Mouse (Mus musculus) kidney, postnatal 25 days (tissue): Measurements from ENCODE around the gene Tbc1d1.
A peak's percentile ranks its signal among the peaks of the same experiment; 100 is the strongest.

Experiments used
- DNase-seq, 2 experiments: peaks; one replicate each; pipeline ENCODE4 v3.0.0; 2021; ENCODE audit warnings: mixed read lengths in 2 of 2

Gene Tbc1d1

GRCm38 (mm10) chr5:64238894-64239652 is 83.0 kb downstream of the Tbc1d1 start:
- no peak for DNase-seq

DNA sequence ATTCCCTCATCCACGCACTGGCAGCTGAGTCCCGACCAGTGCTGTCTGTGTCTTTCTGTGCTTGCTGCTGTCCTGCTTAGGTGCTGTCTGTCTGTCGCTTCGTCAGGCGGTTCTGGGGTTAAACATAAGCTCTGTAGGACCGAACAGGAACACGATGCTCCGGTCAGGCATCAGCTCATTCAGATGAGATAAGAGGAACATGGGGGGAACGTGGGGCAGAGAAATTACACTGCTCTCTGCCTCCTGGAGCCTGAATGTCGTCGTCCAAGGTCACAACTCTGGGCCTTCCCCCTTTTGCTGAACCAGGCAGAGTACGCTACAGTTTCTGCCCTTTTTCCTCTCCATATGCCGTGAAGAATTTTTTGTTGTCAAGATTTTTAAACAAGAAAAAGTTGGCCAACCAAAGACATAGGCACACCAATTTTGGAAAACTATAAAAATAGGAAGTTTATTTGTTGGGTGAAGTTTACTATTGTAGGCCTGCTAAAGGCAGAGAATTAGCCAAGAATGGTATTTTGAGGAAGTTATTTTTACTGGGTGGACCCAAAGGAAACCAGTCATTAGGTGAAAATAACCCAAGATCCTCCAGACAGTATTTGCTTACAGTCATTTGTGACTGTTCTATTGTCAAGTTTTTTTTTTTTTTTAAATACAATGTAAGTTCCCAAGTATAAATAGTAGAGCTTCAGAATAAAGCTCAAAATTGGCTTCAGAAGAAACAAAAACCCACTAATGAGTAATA is 85.0 kb downstream of the Tbc1d1 start:
- peak in 1 of 2 experiments; percentile 69 for DNase-seq

DNA sequence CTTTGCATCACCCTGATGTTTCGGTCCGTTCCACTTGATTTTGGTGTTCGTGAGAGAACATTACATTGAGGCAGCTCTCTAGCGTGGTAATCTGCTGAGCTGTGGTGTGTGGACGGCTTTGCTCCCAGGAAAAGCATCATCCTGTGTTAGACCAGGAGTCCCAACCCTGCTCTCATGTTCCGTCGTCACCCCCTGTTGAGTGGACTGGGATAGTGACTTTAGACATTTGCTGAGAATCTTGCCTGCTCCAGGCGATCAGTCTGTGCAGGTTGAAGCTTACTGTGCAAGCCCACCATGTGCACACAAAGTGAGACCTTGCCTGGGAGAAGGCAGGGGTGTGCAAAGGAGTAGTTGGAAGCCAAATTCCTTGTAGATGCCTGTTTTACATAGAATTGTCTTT is 85.8 kb downstream of the Tbc1d1 start:
- no peak for DNase-seq

GRCm38 (mm10) chr5:64242795-64243455 is 86.8 kb downstream of the Tbc1d1 start:
- DNase-seq: no peak

- no peak for DNase-seq
These were observed 87.6 kb downstream of the Tbc1d1 start for GRCm38 (mm10) chr5:64243666-64244065.

DNA sequence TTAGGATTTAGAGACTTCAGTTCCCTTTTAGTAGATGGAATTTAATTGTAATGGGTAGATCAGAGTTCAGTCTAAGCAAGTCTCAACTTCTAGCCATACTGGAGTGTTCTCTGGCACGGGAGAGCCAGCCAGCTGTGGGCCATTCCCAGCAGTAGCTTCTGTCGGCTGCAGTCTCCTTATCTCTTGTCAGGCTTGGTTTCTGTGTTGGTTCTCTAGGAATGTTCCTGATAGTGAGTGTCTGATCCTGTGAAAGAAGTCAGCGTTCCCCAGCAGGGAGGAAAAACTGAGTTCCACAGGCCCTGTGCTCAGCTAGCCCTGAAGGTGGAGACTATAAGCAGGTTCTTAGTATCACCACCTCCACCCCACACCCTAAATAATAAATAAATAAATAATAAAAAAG is 88.2 kb downstream of the Tbc1d1 start:
- DNase-seq: no peak

- DNase-seq: no peak
These were observed 88.6 kb downstream of the Tbc1d1 start for GRCm38 (mm10) chr5:64244745-64245144.

- peak; percentile 68 to 84 for DNase-seq
These were observed 95.3 kb downstream of the Tbc1d1 start for GRCm38 (mm10) chr5:64251435-64251834.

- DNase-seq: no peak
These were observed 98.2 kb downstream of the Tbc1d1 start for GRCm38 (mm10) chr5:64254278-64254677.

DNA sequence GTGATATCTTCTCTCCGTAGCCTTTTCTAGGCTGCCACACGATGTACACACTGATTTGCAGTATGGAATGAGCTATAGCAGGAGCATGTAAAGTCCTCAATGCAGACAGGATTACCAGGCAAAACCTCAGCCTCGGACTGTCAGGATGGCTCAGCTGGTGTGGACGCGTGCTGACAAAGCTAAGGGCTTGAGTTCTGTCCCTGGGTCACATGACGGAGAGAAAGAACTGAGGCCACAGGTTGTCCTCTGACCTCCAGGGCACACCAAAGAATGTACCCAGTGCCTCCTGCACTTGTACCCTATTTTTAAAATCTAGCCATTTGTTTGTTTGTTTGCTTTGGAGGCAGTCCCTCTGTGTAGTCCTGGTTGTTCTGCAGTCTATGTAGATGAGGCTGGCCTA is 98.9 kb downstream of the Tbc1d1 start:
- peak; percentile 68 to 84 for DNase-seq

DNA sequence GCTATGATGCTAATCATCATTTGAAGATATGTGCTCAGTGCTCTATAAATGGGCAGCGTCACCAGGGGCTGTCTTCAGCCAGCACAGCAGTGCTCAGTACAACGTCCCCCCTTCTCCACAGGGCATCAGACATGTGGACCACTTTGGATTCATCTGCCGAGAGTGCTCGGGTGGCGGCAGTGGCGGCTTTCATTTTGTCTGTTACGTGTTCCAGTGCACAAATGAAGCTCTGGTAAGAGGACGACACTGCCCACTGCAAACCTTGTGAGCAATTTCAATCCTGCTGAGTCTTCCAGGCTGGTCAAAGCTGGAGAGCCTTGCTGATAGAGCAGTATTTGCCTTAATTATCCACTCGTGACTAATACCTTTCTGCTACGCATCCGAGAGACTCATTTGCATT is 107.2 kb downstream of the Tbc1d1 start:
- DNase-seq: no peak

DNA sequence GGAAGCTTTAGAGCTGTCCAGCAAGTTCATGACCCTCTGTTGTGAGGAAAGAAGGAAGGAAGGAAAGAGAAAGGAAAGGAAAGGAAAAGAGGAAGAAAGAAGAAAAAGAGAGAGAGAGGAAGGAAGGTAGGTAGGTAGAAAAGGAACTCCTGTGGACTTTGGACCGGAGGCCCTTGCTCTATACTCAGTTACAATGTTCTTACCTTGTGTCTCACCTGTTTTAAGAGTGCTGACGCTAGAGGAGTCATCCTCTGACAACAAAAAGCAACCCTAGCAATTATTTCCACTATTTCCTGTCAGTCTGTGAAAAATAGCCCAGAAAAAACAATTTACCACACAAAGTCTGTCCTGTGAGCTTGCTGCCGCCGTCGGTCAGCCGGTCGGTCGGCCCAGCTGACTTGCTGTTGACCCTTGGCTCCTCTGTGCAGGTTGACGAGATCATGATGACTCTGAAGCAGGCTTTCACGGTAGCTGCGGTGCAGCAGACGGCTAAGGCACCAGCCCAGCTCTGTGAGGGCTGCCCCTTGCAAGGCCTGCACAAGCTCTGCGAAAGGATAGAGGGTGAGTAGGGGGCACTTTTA is 107.9 kb downstream of the Tbc1d1 start:
- DNase-seq: peak; percentile 59 to 86

- peak; percentile 69 to 89 for DNase-seq
These were observed 109.0 kb downstream of the Tbc1d1 start for GRCm38 (mm10) chr5:64265145-64265544.

GRCm38 (mm10) chr5:64265906-64266305 is 109.8 kb downstream of the Tbc1d1 start:
- DNase-seq: peak; percentile 83 to 89

- no peak for DNase-seq
These were observed 110.4 kb downstream of the Tbc1d1 start for GRCm38 (mm10) chr5:64266534-64266933.

DNA sequence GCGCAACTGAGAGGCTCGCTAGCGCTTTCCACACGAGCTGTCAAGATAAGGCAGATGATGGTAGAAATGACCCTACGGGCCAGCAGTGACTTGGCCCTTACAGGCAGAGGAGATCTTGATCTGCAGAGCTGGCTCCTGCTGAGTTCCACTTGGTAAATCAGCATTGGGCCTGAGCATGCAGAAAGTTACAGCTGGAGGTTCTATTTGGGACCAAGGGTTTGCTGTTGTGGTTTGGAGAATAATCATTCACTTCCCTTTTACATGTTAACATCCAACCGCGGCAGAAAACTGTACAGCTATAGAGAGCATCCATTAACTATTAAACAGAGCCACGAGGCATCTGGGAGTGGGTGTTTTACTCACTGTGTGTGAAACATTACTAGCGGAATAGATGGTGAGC is 111.2 kb downstream of the Tbc1d1 start:
- DNase-seq: no peak

DNA sequence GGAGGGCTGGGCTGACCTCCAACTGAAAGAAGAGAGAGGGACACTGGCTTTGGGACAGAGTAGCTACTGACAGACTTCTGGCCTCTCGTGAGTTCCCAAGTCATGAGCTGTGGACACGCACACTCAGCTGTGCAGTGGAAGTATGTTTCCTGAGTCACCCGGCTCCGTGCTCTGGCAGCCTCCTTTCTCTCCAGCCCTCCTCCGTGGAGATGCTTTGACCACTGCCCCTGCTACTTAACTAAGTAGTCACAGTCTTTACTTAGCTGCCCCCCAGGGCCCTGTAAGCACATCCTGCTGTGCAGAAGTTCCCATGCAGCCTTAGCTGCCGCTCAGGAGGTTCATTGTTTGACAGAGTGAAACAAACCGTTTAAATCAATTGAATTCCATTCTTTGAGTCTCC is 113.6 kb downstream of the Tbc1d1 start:
- no peak for DNase-seq

DNA sequence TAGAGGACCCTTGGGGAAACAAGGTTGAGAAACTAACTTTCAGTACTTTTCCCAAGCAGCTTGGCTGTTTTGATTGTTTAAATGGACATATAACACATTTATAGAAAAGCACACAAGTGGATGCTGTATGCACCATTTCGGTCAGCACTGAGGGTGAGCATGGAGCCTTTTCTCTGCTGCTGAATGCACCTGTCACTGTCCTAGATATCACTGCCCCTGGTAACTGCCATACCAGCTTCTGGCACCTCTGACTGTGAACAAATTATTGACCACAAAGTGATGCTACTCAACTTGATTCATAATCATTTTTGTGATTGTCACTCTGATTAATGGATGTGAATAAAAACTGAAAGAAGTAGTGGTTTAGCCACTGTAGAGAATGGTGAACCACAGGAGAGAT is 117.4 kb downstream of the Tbc1d1 start:
- DNase-seq: no peak

DNA sequence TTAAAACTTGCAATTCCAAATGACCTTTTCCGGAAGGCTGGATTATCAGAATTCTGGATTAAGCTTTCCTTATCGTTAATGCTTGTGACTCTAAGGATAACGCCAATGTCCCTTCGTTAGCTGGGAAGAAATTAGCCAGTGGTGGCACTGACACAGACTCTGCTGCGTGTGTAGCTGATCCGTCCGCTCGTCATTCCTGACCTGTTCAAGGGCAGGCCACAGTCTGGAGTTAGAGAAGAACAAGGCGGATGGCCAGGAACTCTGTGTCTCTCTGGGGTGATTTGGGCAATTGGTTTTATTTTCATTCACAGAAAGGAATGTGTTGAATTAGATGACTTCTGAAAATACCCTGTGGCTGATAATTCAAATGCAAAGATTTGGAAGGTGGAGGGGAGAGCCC is 118.2 kb downstream of the Tbc1d1 start:
- DNase-seq: no peak

- peak; percentile 73 to 74 for DNase-seq
These were observed 118.8 kb downstream of the Tbc1d1 start for GRCm38 (mm10) chr5:64274738-64275451.

- no peak for DNase-seq
These were observed 121.6 kb downstream of the Tbc1d1 start for GRCm38 (mm10) chr5:64277646-64278191.

- no peak for DNase-seq
These were observed 123.6 kb downstream of the Tbc1d1 start for GRCm38 (mm10) chr5:64279668-64280067.
